Mouse (Mus musculus): ENCODE measurements around the gene Gm21983.

DNA sequence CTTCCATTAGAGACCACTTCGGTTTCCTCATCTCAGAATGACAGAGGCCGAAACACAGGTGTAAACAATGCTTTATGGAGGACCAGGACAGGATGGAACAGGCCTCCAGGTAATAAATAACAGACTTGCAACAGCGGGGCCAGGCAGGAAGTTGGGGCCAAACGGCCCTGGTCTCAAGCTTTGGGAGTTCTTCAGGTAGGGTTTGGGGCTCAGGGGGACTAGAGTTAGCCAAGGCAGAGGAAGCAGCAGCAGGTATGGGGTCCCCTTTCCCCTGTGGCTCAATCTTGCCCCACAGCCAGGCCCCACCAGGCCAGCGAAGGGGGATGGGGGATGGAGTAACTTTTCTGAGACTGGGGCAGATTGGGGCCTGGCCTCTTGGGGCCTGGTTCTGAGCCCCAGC lies 12.5 kb downstream of the Gm21983 start:
- TF ChIP-seq CTCF (IDR thresholded peaks at IDR 0.05; ENCODE audit: control insufficient read depth, insufficient read depth, insufficient replicate concordance, low read depth, low read length) (no peak), POLR2A (IDR thresholded peaks at IDR 0.05; ENCODE audit: control insufficient read depth, low read depth, low read length) (no peak)

All from testis, adult 2 months (tissue).